Mouse (Mus musculus): ENCODE measurements around the gene Numb.

Gene Numb

GRCm38 (mm10) chr12:83782669-83783068, 139.1 kb downstream of the Numb start:
- no peak for DNase-seq (ENCODE audit: low read depth)

GRCm38 (mm10) chr12:83781640-83782278, 140.0 kb downstream of the Numb start:
- DNase-seq (ENCODE audit: low read depth): no peak

GRCm38 (mm10) chr12:83781204-83781603, 140.5 kb downstream of the Numb start:
- DNase-seq (ENCODE audit: low read depth): no peak

- DNase-seq (ENCODE audit: low read depth): no peak
Observed at GRCm38 (mm10) chr12:83780181-83780580, 141.6 kb downstream of the Numb start.

GRCm38 (mm10) chr12:83776766-83777165, 145.0 kb downstream of the Numb start:
- DNase-seq (ENCODE audit: low read depth): no peak

GRCm38 (mm10) chr12:83775621-83776020, 146.1 kb downstream of the Numb start:
- DNase-seq (ENCODE audit: low read depth): no peak

GRCm38 (mm10) chr12:83770418-83771256, 151.1 kb downstream of the Numb start:
- DNase-seq (ENCODE audit: low read depth): peak; percentile 87

GRCm38 (mm10) chr12:83768235-83768899, 153.4 kb downstream of the Numb start:
- no peak for DNase-seq (ENCODE audit: low read depth)

GRCm38 (mm10) chr12:83767833-83768232, 153.9 kb downstream of the Numb start:
- DNase-seq (ENCODE audit: low read depth): no peak

- DNase-seq (ENCODE audit: low read depth): no peak
Observed at GRCm38 (mm10) chr12:83765965-83766603, 155.7 kb downstream of the Numb start.

- no peak for DNase-seq (ENCODE audit: low read depth)
Observed at GRCm38 (mm10) chr12:83764519-83764918, 157.2 kb downstream of the Numb start.

- no peak for DNase-seq (ENCODE audit: low read depth)
Observed at GRCm38 (mm10) chr12:83764044-83764365, 157.7 kb downstream of the Numb start.

- no peak for DNase-seq (ENCODE audit: low read depth)
Observed at GRCm38 (mm10) chr12:83763311-83764043, 158.3 kb downstream of the Numb start, which contains the start of gene Papln. Gene Papln (plus strand): TSS chr12:83763634.

- DNase-seq (ENCODE audit: low read depth): no peak
Observed at GRCm38 (mm10) chr12:83762706-83763105, 159.0 kb downstream of the Numb start.

GRCm38 (mm10) chr12:83760201-83760600, 161.5 kb downstream of the Numb start:
- DNase-seq (ENCODE audit: low read depth): peak; percentile 23

- no peak for DNase-seq (ENCODE audit: low read depth)
Observed at GRCm38 (mm10) chr12:83758735-83759134, 163.0 kb downstream of the Numb start.

- peak; percentile 75 for DNase-seq (ENCODE audit: low read depth)
Observed at GRCm38 (mm10) chr12:83752495-83752894, 169.2 kb downstream of the Numb start.

GRCm38 (mm10) chr12:83749186-83749585, 172.5 kb downstream of the Numb start:
- no peak for DNase-seq (ENCODE audit: low read depth)

Measured in NIH3T3 (cell line).